Mouse (Mus musculus) C2C12 (cell line): ENCODE measurements at regions not wholly inside any gene's neighbourhood (a gene's known extent, or its start where the extent isn't known, plus 50 kb on each side); places are given as distances from the start of the nearest gene placed in this dataset.

Source experiments
- CTCF ChIP-seq: IDR thresholded peaks from one replicate; pipeline ENCODE4 v1.5.1; 2011; ENCODE audit not compliant: control insufficient read depth, insufficient read depth, insufficient read length
- MAX ChIP-seq: IDR thresholded peaks from one replicate; pipeline ENCODE4 v1.6.1; 2011; ENCODE audit warnings: mild to moderate bottlenecking, control low read depth
- MYOD1 ChIP-seq: IDR thresholded peaks from one replicate; pipeline ENCODE4 v1.6.1; 2011; ENCODE audit warnings: low read depth; ENCODE audit not compliant: control insufficient read depth, insufficient read length
- MYOG ChIP-seq: IDR thresholded peaks from one replicate; pipeline ENCODE4 v1.6.1; 2011; ENCODE audit not compliant: control insufficient read depth, insufficient read length; ENCODE audit errors: extremely low read depth
- USF1 ChIP-seq: IDR thresholded peaks from one replicate; pipeline ENCODE4 v1.6.1; 2011; ENCODE audit warnings: low read depth, mild to moderate bottlenecking, control low read depth, moderate library complexity

- TF ChIP-seq CTCF (no peak), MAX (no peak), MYOG (no peak), MYOD1 (no peak), USF1 (no peak)
These were observed 117.2 kb upstream of the Nrp1 start for GRCm38 (mm10) chr8:128241200-128241599.
